Mouse (Mus musculus) retina, postnatal 7 days (tissue): ENCODE measurements around the gene Gdpd4.

Experiments used
- DNase-seq: peaks from one replicate; pipeline ENCODE4 v3.0.0-alpha.2; 2012; ENCODE audit warnings: low read depth, low spot score

Gene Gdpd4

GRCm38 (mm10) chr7:97919742-97920141, at the start of gene Gdpd4:
Gene Gdpd4, plus strand, starts transcription at chr7:97919955.
- no peak for DNase-seq

DNA sequence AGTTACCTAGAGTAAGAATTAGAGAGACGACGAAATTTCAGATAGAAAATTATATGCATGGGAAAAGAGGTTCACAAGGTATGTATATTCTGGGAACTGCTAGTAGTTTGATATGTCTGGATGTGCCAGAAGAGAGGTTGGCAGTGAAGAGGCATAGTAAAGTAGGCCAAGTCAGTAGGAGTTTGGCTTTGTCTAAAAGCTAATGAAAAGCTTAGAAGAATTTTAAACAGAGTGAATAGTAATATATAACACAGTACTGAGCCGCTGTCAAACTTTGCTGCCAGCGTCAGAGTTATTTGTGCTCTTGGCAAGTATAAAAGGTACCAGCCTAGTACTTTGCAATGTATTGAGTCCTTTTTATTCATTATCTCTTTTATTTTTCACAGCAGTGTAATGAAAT, 47.4 kb upstream of the Gdpd4 start:
- DNase-seq, result no peak

DNA sequence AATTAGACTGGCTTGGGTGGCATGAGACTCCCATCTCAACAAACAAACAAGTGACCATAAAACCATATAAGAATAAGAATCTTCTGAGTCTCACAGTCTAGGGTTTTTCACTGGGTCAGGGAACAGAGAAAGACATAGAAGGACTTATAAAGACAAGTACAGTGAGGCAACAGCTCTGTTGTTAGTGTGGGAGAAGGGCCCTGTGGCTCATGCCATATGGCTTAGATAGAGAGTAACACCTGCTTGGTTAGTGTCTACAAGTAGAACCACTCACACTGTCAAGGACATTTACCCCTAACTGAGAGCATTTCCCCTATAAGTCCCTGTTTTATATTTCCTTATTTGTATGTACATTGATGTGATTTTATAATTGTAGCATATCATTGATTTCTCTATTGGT, 46.4 kb upstream of the Gdpd4 start:
- DNase-seq, result no peak

DNA sequence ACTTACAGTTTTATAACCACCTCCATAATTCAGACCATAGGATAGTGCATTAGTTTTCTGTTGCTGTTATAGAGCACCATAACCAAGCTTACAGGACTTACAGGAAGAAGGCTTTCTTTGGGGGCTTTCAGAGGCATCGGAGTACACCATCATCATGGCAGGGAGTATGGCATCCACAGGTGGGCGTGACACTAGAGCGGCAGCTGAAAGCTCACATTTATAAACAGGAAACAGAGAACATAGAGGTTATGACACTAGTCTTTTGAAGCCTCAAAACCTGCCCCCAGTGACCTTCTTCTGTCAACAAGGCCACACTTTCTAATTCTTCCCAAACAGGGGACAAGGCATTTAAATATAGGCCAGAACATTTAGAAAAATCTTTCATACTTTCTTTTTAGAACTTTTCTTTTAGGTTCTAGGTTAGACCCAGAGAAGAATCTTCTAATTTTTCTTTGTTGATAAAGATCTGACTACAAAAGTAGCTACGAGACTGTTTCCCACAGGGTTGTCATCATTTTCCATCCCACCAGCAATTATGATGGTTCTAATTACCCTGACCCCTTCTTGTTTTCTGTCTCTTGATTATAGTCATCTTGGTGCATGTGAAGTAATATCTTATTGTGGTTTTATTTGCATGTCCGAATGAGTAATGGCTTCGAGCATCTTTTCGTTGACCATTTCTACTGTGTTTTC, 41.8 kb upstream of the Gdpd4 start:
- DNase-seq, result no peak

GRCm38 (mm10) chr7:97911646-97912045, 8.1 kb upstream of the Gdpd4 start:
- DNase-seq, result no peak

DNA sequence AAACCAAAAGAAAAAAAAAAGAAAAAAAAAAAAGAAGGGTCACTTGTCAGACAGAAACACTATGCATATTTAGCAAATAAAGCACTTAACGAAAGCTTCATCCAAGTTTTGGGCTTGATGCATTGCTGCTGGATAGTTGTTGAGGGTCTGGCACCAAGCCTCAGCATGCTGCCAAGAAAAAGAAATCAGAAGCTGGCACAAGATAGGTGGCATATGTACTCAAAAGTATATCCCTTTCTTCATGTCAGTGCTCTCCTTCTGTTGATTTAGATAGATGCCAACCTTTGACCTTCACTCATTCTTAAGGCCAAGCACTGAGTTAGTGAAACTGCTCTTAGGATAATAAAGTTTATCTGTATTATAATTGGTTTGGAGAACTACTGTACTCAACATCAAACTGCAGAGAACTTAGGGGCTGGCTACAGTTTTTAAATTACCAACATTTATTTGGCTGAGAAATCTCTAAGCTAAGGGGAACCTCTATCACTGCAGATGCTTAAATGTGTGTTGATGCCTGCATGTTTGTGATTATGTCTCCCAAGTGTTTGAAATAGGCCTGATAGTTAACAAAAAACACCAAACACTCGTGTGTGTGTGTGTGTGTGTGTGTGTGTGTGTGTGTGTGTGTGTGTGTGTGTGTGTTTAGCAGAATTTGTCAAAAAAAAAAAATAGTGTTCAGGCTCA, 4.8 kb upstream of the Gdpd4 start:
- DNase-seq, result no peak

DNA sequence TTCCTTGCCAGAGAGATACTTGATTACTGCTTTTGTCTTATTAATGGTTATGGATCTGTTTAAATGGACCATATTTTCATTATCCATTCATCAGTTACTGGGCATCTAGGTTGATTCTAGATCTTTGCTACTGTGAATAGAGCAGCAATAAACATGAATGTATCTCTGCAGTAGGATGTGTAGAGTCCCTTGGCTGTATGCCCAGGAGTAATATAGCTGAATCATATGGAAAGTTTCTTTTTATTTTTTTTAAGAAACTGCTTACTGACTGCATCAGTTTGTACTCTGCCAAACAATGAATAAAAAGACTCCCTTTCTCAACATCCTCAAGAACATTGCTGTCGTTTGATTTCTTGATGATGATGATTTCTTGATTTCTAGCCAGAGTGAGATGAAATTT, 6.1 kb downstream of the Gdpd4 start:
- no peak for DNase-seq

DNA sequence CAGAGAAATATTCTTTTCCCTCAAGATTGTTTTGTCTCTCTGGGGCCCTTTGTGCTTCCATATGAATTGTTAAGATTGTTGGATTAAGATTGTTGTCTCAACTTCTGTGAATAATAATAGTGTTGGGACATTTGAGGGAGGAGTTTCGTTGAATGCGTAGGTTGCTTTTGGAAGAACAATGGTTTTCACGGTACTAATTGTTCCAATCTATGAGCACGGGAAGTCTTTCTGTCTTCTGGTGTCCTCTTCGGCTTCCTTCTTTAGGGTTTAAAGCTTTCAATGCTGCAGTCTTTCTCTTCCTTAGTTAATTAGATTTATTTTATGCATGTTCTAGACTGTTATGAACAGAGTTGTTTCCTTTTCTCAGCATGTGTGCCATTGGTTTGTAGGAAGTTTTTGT, 7.2 kb downstream of the Gdpd4 start:
- no peak for DNase-seq

DNA sequence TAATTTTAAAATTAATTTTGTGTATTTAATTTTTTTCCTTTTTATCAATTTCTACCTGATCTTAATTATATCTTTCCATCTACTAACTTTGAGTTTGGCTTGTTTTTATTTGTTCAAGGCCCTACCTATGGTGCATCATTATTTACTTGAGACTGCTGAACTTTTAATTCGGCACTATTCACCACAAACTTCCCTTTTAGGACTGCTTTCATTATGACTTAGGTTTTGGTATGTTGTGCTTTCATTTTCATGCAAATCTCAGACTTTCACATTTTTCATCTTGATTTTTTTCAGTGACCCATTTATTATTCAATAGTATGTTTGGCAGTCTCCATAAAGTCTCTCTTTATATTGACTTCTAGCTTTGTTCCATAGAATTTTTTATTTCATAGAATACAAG, 24.7 kb downstream of the Gdpd4 start:
- no peak for DNase-seq

- DNase-seq, result no peak
Measured at GRCm38 (mm10) chr7:97972486-97972885, 52.7 kb downstream of the Gdpd4 start.

GRCm38 (mm10) chr7:97977463-97977862, 57.7 kb downstream of the Gdpd4 start:
- DNase-seq, result peak; percentile 37

- peak; percentile 6 for DNase-seq
Measured at GRCm38 (mm10) chr7:97984108-97984834, 64.5 kb downstream of the Gdpd4 start.

GRCm38 (mm10) chr7:98002617-98003016, 82.9 kb downstream of the Gdpd4 start:
- no peak for DNase-seq

- DNase-seq, result no peak
Measured at GRCm38 (mm10) chr7:98048101-98048824, 128.5 kb downstream of the Gdpd4 start.

DNA sequence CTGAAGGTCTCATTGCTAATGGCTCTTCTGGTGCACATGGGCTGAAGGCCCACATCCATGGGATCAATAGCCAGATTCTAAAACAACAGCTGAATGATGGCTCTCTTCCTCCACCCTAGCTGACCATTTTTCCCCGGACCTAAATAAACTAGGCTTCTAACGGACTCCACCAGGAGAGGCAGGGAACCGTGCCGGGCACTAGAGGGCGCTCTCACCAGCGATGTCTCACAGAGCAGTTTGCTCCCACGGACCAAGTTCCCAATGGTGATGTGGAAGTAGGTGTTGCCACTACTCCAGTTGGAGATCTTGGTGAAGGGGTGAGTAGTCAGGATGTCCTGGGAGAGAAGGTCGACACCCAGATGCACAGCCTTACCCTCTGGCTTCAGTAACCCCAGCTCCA, 132.2 kb downstream of the Gdpd4 start:
- DNase-seq, result peak; percentile 14

GRCm38 (mm10) chr7:98054461-98054860, 134.7 kb downstream of the Gdpd4 start:
- DNase-seq, result no peak

DNA sequence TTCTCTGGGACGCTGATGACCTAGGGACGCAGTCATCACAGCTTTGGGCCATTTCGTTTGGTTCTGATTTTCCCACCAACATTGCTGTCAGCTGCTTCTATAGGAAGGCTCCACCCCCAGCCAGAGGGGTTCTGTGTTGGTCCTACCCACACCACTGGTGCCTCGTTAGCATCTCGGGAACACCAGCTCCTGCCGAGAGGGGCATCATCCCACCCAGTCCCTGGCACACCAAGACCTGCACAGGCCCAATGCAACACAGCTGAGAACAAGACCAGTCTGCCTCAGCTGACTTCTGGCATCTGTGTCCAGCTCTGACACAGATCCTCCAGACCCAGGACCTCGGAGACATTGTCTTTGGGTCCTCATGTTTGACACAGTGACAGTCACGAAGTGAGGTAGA, 135.2 kb downstream of the Gdpd4 start:
- DNase-seq, result no peak

- DNase-seq, result no peak
Measured at GRCm38 (mm10) chr7:98066229-98066628, 146.5 kb downstream of the Gdpd4 start.

DNA sequence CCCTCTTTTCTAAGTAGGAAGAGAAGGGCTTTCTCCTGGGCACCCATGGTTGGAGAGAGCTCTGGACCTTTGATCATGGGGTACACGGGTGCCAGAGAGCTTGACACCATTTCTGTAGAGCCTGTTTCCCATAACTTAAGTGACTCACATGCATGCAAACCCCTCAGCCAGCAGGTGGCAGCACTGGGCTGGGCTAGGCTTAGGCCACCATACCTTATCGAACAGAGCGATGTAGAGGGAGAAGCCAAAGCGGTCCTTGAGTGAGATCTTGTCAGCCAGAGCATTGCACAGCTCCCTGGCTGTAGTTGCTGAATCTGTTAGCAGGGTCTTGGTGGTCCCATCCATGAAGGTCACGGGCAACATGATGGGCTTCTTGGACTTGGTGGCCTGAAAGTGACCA, 151.9 kb downstream of the Gdpd4 start:
- peak; percentile 76 for DNase-seq

- DNase-seq, result no peak
Measured at GRCm38 (mm10) chr7:98077453-98077852, 157.7 kb downstream of the Gdpd4 start.

- no peak for DNase-seq
Measured at GRCm38 (mm10) chr7:98082376-98082775, 162.6 kb downstream of the Gdpd4 start.
